Mouse (Mus musculus) heart, adult 8-10 months (tissue): ENCODE measurements around the gene Pafah1b3. TPM values are rescaled to one million over a fixed set of nuclear protein-coding genes. Genes with fewer than 3 reads are reported as not detected.

ENCODE experiments used
- DNase-seq: peaks from one replicate; pipeline ENCODE4 v3.0.0; 2022; ENCODE audit warnings: low spot score
- total RNA-seq, 4 experiments: library from RNA; stranded (reverse); gene quantifications; 2 replicates each; pipeline ENCODE4 v1.2.4; 2022

Pafah1b3 gene
- total RNA-seq, 4 experiments from 2014 or later: 3.9 to 4.6 (median 3.9) TPM

- no peak for DNase-seq
These were observed 8.3 kb upstream of the Pafah1b3 start, which contains the start of gene Tmem145 for GRCm38 (mm10) chr7:25305956-25306613. TSS of gene Tmem145 (plus strand) at chr7:25306106.

- no peak for DNase-seq
These were observed 7.7 kb upstream of the Pafah1b3 start for GRCm38 (mm10) chr7:25305481-25305880.

- DNase-seq: no peak
These were observed 5.9 kb upstream of the Pafah1b3 start for GRCm38 (mm10) chr7:25303685-25304006.

GRCm38 (mm10) chr7:25303003-25303684, 5.4 kb upstream of the Pafah1b3 start:
- DNase-seq: no peak

GRCm38 (mm10) chr7:25301063-25301462, 3.3 kb upstream of the Pafah1b3 start, which contains the start of gene Prr19:
TSS of gene Prr19 (plus strand) at chr7:25301411.
- DNase-seq: no peak

GRCm38 (mm10) chr7:25296945-25297453, 787 bp downstream of the Pafah1b3 start:
- no peak for DNase-seq

- DNase-seq: no peak
These were observed 2.6 kb downstream of the Pafah1b3 start for GRCm38 (mm10) chr7:25294960-25295722.

GRCm38 (mm10) chr7:25294495-25294894, 3.3 kb downstream of the Pafah1b3 start:
- no peak for DNase-seq

GRCm38 (mm10) chr7:25293191-25293739, 4.5 kb downstream of the Pafah1b3 start:
- no peak for DNase-seq

GRCm38 (mm10) chr7:25292107-25292506, 5.7 kb downstream of the Pafah1b3 start:
- DNase-seq: no peak

GRCm38 (mm10) chr7:25290911-25291310, 6.9 kb downstream of the Pafah1b3 start:
- DNase-seq: no peak

- no peak for DNase-seq
These were observed 7.3 kb downstream of the Pafah1b3 start for GRCm38 (mm10) chr7:25290463-25290862.

GRCm38 (mm10) chr7:25289925-25290324, 7.9 kb downstream of the Pafah1b3 start:
- no peak for DNase-seq

GRCm38 (mm10) chr7:25288721-25289120, 9.1 kb downstream of the Pafah1b3 start:
- no peak for DNase-seq

GRCm38 (mm10) chr7:25288011-25288410, 9.8 kb downstream of the Pafah1b3 start:
- DNase-seq: no peak

GRCm38 (mm10) chr7:25286989-25287388, 10.8 kb downstream of the Pafah1b3 start:
- no peak for DNase-seq

- DNase-seq: no peak
These were observed 12.1 kb downstream of the Pafah1b3 start for GRCm38 (mm10) chr7:25285511-25286238.

- DNase-seq: no peak
These were observed 13.0 kb downstream of the Pafah1b3 start for GRCm38 (mm10) chr7:25284766-25285165.

- no peak for DNase-seq
These were observed 13.6 kb downstream of the Pafah1b3 start for GRCm38 (mm10) chr7:25284171-25284570.

GRCm38 (mm10) chr7:25283637-25284036, 14.1 kb downstream of the Pafah1b3 start:
- DNase-seq: no peak

- peak; percentile 33 for DNase-seq
These were observed 15.0 kb downstream of the Pafah1b3 start for GRCm38 (mm10) chr7:25282731-25283211.
